Comparison of ENCODE assay signal across 8 mouse cellular contexts in the genomic region with DNA sequence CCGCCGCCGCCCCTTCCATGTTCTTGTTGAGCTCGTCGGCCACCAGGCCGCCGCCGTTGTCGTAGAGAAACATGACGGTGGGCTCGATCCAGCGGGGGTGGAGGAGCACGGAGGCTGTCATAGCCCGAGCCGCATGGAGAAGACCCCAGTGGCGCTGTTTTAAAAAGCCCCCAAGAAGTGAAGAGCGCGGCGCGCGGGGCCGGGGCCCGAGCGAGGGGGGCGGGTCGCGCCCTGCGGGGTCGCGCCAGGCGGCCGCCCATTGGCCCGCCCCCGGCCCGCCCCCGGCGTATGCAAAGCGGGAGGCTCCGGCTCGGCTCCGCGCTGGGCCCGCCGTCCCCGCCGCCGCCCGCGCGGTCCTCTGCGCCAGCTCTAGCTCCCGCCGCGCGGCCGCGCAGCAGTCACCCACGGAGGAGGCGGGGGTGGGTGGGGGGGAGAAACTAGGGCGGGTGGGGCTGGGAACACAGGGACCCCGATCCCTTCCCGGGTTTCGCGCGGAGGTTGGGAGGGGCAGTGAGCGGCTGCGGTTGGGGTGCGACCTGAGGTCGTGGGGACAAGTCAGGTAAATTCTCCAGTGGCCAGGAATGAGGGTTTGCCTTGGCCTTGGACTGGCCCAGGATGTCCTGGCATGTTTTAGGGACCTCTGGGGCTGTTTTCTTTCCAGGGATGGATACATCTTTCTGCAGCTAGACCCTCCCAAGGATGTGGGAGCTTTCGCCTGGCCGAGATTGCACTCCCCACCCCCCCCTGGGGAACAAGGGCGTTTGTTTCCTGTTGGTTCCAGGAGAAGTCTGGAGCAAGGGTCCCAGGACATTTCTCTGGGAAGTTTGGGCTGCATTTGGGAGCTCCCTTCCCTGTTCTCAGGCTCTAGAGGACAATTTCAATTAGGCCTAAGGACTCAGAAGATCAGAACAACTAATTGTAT. TPM values are rescaled to one million over a fixed set of nuclear protein-coding genes. Genes with fewer than 3 reads are reported as not detected.
DNase-seq lines count a peak whose midpoint lies in the region; ATAC-seq lines count a peak whose summit lies in the region.

Hoxa13 (minus strand) TSS at position 227 of the 922 bp plus-strand sequence.

- H3K9me3 ChIP-seq in forebrain, embryonic 13.5 days (replicated peaks): no peaks in the 10 kb centered on the region
- H3K9me3 ChIP-seq in liver, embryonic 12.5 days (replicated peaks): no peaks in the 10 kb centered on the region

- H3K27me3 ChIP-seq in forebrain, embryonic 13.5 days: peaks cover 96% of the 10 kb centered on the region
- H3K27me3 ChIP-seq in liver, embryonic 12.5 days (replicated peaks): peaks cover 96% of the 10 kb centered on the region

- WGBS in forebrain, embryonic 13.5 days: 1% methylated on average over 24 of the region's 72 CpGs
- WGBS in liver, embryonic 12.5 days (ENCODE audit: insufficient replicate concordance): under 1% methylated on average over 60 of the region's 72 CpGs

- H3K36me3 ChIP-seq in forebrain, embryonic 13.5 days (ENCODE audit: poor library complexity, severe bottlenecking): no peaks in the 10 kb centered on the region
- H3K36me3 ChIP-seq in liver, embryonic 12.5 days: no peaks in the 10 kb centered on the region

- peak; percentile 42 for DNase-seq in adrenal gland, postnatal 25 days
- DNase-seq in adrenal gland, postnatal 14 days: no peak
- DNase-seq in CD4-positive helper T cell, adult 2 months (ENCODE audit: low read depth, low spot score): peak; percentile 41
- DNase-seq in thymus, postnatal 14 days: peak; percentile 76
- DNase-seq in left cerebral cortex, adult 11 months (ENCODE audit: low spot score): no peak

- H3K4me2 ChIP-seq in forebrain, embryonic 13.5 days: peak within 1 kb of the TSS; percentile 51
- H3K4me2 ChIP-seq in liver, embryonic 12.5 days: peak within 1 kb of the TSS; percentile 64

- H3K4me1 ChIP-seq in forebrain, embryonic 13.5 days: peaks cover 10% of the 10 kb centered on the region; the same call in 1 of the 2 replicates
- peaks cover 11% of the 10 kb centered on the region for H3K4me1 ChIP-seq in liver, embryonic 12.5 days

- H3K9ac ChIP-seq in forebrain, embryonic 13.5 days: no peak within 1 kb of the TSS
- H3K9ac ChIP-seq in liver, embryonic 12.5 days: no peak within 1 kb of the TSS

- H3K4me3 ChIP-seq in forebrain, embryonic 13.5 days: peak within 1 kb of the TSS; percentile 25
- peak within 1 kb of the TSS; percentile 53 for H3K4me3 ChIP-seq in liver, embryonic 12.5 days

- H3K27ac ChIP-seq in forebrain, embryonic 13.5 days: no peak within 1 kb of the TSS
- no peak within 1 kb of the TSS for H3K27ac ChIP-seq in liver, embryonic 12.5 days

- 0 out of 2 replicates have a peak, but pooled peaks have one; percentile 38 for ATAC-seq in forebrain, embryonic 13.5 days
- ATAC-seq in liver, embryonic 12.5 days: no peak
- ATAC-seq in granulocyte monocyte progenitor cell, adult 5-6 weeks (replicated peaks; ENCODE audit: poor library complexity, severe bottlenecking): no peak; the same call in 1 of the 2 replicates

RNA-seq across cellular contexts. Expression of gene Hoxa13, which starts in this region (rescaled TPM):
- total RNA-seq in adrenal gland, postnatal 25 days (2021): not detected in 2 replicates
- not detected in 2 replicates for total RNA-seq in adrenal gland, postnatal 14 days (2021)
- polyA plus RNA-seq in forebrain, embryonic 13.5 days (2015; fragmentation: Nextera tagmentation; extraction: Ambion mirVana): not detected in 2 replicates
- not detected in 2 replicates for polyA plus RNA-seq in liver, embryonic 12.5 days (2016; fragmentation: Nextera tagmentation; extraction: Ambion mirVana)
- not detected in 2 replicates for total RNA-seq in granulocyte monocyte progenitor cell, adult 5-6 weeks (2014; fragmentation: Nextera tagmentation)
- not detected in 2 replicates for total RNA-seq in granulocyte monocyte progenitor cell, adult 5-6 weeks (2017)

Comparison
In these comparisons a context has a peak if more than half of its experiments do, and no peak if none do; other contexts are left out.
1. Peak in DNase-seq in adrenal gland, postnatal 25 days; RNA of the gene not detected or under 1 TPM.
2. Peak in ATAC-seq, H3K4me3 ChIP-seq and H3K4me2 ChIP-seq in forebrain, embryonic 13.5 days; RNA of the gene not detected or under 1 TPM.
3. DNase-seq: peak in CD4-positive helper T cell, adult 2 months (single experiment) and thymus, postnatal 14 days (single experiment); none in adrenal gland, postnatal 14 days (single experiment) and left cerebral cortex, adult 11 months (single experiment).